8 mouse cellular contexts compared by ENCODE assay signal in the genomic region with DNA sequence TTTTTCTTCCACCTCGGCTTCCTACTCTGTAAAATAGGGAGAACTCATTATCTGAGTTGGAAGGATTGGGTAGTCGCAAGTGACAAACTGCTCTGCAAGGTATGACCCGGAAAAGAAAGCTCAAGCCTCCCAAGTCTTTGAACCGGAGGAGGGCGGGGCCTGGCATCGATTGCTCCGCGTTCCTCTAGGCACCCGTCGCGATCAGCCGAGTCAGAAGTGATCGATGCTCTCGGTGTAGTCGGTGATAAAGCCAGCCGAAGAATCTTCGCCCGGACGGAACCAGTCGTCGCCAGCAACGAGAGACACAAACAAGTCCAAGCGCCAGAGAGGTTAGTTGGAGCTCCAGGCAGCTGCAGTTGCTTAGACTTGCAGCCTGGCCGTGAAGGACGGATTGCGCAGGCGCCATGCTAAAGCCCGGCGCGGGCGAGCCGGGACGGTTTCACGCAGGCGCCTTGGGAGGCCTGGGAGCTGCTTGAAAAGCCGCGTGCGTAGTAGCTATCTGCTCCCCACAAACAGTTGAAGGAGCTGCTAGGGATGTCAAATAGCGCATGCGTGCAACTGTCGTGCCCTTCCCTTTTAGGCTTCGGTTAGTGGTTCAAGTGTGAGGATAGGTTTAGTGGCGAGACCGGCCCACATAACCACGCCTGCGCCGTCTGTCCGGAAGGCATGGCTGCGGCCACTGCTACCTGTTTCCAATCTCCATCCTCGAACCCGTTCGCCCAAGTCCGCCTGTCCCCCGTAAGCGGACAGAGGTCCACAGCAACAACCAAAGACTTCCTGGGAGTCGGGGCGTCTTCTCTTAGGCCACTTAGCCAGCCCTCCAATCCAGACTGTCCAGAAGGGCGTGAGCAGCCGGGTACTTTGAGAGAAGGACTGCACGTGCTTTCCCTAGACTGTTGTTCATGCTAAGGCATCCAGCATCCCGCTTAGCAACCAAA. TPM values are rescaled to one million over a fixed set of nuclear protein-coding genes. Genes with fewer than 3 reads are reported as not detected.
DNase-seq lines count a peak whose midpoint lies in the region; ATAC-seq and TF ChIP-seq lines count a peak whose summit lies in the region.

TSS of gene Kdm8 (plus strand) at position 213 of the 938 bp plus-strand sequence.

- H3K36me3 ChIP-seq in E14TG2a.4 (ENCODE audit: insufficient read depth, low read length) = peaks cover 3% of the 10 kb centered on the region; the same call in 1 of the 2 replicates
- peaks cover 6% of the 10 kb centered on the region; the same call in 1 of the 2 replicates for H3K36me3 ChIP-seq in forebrain, embryonic 12.5 days (replicated peaks)
- H3K36me3 ChIP-seq in heart, postnatal 0 days (replicated peaks; ENCODE audit: control insufficient read depth, insufficient read depth, low read length) = no peaks in the 10 kb centered on the region; the same call in 1 of the 2 replicates
- H3K36me3 ChIP-seq in liver, embryonic 16.5 days (ENCODE audit: control insufficient read depth, insufficient read depth) = no peaks in the 10 kb centered on the region
- no peaks in the 10 kb centered on the region for H3K36me3 ChIP-seq in neural tube, embryonic 13.5 days
- no peaks in the 10 kb centered on the region for H3K36me3 ChIP-seq in testis, adult 2 months (ENCODE audit: control insufficient read depth, insufficient read depth, low read length)

- TF ChIP-seq EP300 in heart, postnatal 0 days (IDR thresholded peaks at IDR 0.05; ENCODE audit: low read depth) = 0 out of 2 replicates have a peak, but pooled peaks have one; percentile 19

- TF ChIP-seq POLR2A in testis, adult 2 months (IDR thresholded peaks at IDR 0.05; ENCODE audit: control insufficient read depth, low read depth, low read length) = peak; percentile 88

- peaks cover 4% of the 10 kb centered on the region; the same call in 1 of the 2 replicates for H3K9me3 ChIP-seq in E14TG2a.4 (ENCODE audit: low read length)
- H3K9me3 ChIP-seq in forebrain, embryonic 12.5 days = no peaks in the 10 kb centered on the region
- no peaks in the 10 kb centered on the region for H3K9me3 ChIP-seq in heart, postnatal 0 days (replicated peaks; ENCODE audit: control insufficient read depth, low read length)
- H3K9me3 ChIP-seq in liver, embryonic 16.5 days (replicated peaks; ENCODE audit: control insufficient read depth, low read length) = no peaks in the 10 kb centered on the region
- no peaks in the 10 kb centered on the region for H3K9me3 ChIP-seq in neural tube, embryonic 13.5 days

- ATAC-seq in forebrain, embryonic 12.5 days (ENCODE audit: low FRiP score) = peak; percentile 96
- peak; percentile 97 for ATAC-seq in heart, postnatal 0 days (ENCODE audit: insufficient read depth, low read depth)
- peak; percentile 96 for ATAC-seq in liver, embryonic 16.5 days (ENCODE audit: low read depth)
- ATAC-seq in neural tube, embryonic 13.5 days (ENCODE audit: low read depth) = peak; percentile 97

- H3K27ac ChIP-seq in forebrain, embryonic 12.5 days = peak within 1 kb of the TSS; percentile 94
- peak within 1 kb of the TSS; percentile 94 for H3K27ac ChIP-seq in heart, postnatal 0 days (ENCODE audit: low read depth)
- H3K27ac ChIP-seq in liver, embryonic 16.5 days (ENCODE audit: low read length) = peak within 1 kb of the TSS; percentile 98
- H3K27ac ChIP-seq in neural tube, embryonic 13.5 days (replicated peaks) = peak within 1 kb of the TSS; percentile 98
- H3K27ac ChIP-seq in testis, adult 2 months (ENCODE audit: control insufficient read depth, insufficient read depth, low read depth, low read length) = peak within 1 kb of the TSS; percentile 97

- peak; percentile 97 for DNase-seq in c-Kit-positive CD71-positive TER-119-positive erythroid progenitor cells, embryonic 14.5 days (ENCODE audit: low spot score)
- peak; percentile 97 for DNase-seq in heart, postnatal 0 days (ENCODE audit: low spot score)
- peak; percentile 96 to 98 for DNase-seq in kidney, postnatal 4 days

- peaks cover 13% of the 10 kb centered on the region for H3K4me1 ChIP-seq in E14TG2a.4 (replicated peaks; ENCODE audit: low read depth, low read length)
- peaks cover 16% of the 10 kb centered on the region for H3K4me1 ChIP-seq in forebrain, embryonic 12.5 days
- peaks cover 11% of the 10 kb centered on the region; the same call in 1 of the 2 replicates for H3K4me1 ChIP-seq in heart, postnatal 0 days (ENCODE audit: control insufficient read depth, insufficient read depth)
- H3K4me1 ChIP-seq in liver, embryonic 16.5 days (ENCODE audit: control insufficient read depth, low read depth, low read length) = peaks cover 37% of the 10 kb centered on the region
- H3K4me1 ChIP-seq in neural tube, embryonic 13.5 days (replicated peaks) = peaks cover 21% of the 10 kb centered on the region
- H3K4me1 ChIP-seq in testis, adult 2 months (ENCODE audit: control insufficient read depth, insufficient read depth, low read length) = peaks cover 2% of the 10 kb centered on the region

- no peak for TF ChIP-seq CTCF in E14TG2a.4 (conservative IDR thresholded peaks at IDR 0.05; ENCODE audit: low read length)
- TF ChIP-seq CTCF in heart, postnatal 0 days (IDR thresholded peaks at IDR 0.05; ENCODE audit: low read depth) = no peak
- TF ChIP-seq CTCF in testis, adult 2 months (IDR thresholded peaks at IDR 0.05; ENCODE audit: control insufficient read depth, insufficient read depth, insufficient replicate concordance, low read depth, low read length) = no peak

- peak within 1 kb of the TSS; percentile 84 for H3K4me3 ChIP-seq in E14TG2a.4 (replicated peaks; ENCODE audit: low read length)
- peak within 1 kb of the TSS; percentile 54 for H3K4me3 ChIP-seq in forebrain, embryonic 12.5 days (replicated peaks)
- H3K4me3 ChIP-seq in heart, postnatal 0 days (ENCODE audit: low read depth, low read length) = peak within 1 kb of the TSS; percentile 65
- H3K4me3 ChIP-seq in liver, embryonic 16.5 days (ENCODE audit: low read depth, low read length) = peak within 1 kb of the TSS; percentile 75
- peak within 1 kb of the TSS; percentile 57 for H3K4me3 ChIP-seq in neural tube, embryonic 13.5 days
- peak within 1 kb of the TSS; percentile 92 for H3K4me3 ChIP-seq in testis, adult 2 months (ENCODE audit: control insufficient read depth, low read depth, low read length)

- 3% methylated on average over 61 of the region's 61 CpGs for WGBS in forebrain, embryonic 12.5 days
- WGBS in heart, postnatal 0 days = 3% methylated on average over 61 of the region's 61 CpGs
- under 1% methylated on average over 61 of the region's 61 CpGs for WGBS in liver, embryonic 16.5 days (ENCODE audit: insufficient replicate concordance)
- WGBS in neural tube, embryonic 13.5 days = 2% methylated on average over 61 of the region's 61 CpGs

- H3K27me3 ChIP-seq in E14TG2a.4 (ENCODE audit: insufficient read depth, low read length) = no peaks in the 10 kb centered on the region
- H3K27me3 ChIP-seq in forebrain, embryonic 12.5 days = no peaks in the 10 kb centered on the region
- H3K27me3 ChIP-seq in heart, postnatal 0 days (ENCODE audit: control insufficient read depth, insufficient read depth, low read length) = no peaks in the 10 kb centered on the region
- H3K27me3 ChIP-seq in liver, embryonic 16.5 days (ENCODE audit: control insufficient read depth, insufficient read depth, low read depth, low read length) = no peaks in the 10 kb centered on the region
- H3K27me3 ChIP-seq in neural tube, embryonic 13.5 days = no peaks in the 10 kb centered on the region
- H3K27me3 ChIP-seq in testis, adult 2 months (ENCODE audit: control insufficient read depth, insufficient read depth, low read length) = no peaks in the 10 kb centered on the region

- H3K4me2 ChIP-seq in forebrain, embryonic 12.5 days = peak within 1 kb of the TSS; percentile 81
- H3K4me2 ChIP-seq in heart, postnatal 0 days (ENCODE audit: low read depth, low read length) = peak within 1 kb of the TSS; percentile 87
- peak within 1 kb of the TSS; percentile 91 for H3K4me2 ChIP-seq in liver, embryonic 16.5 days (ENCODE audit: low read depth, low read length)
- H3K4me2 ChIP-seq in neural tube, embryonic 13.5 days = peak within 1 kb of the TSS; percentile 87

- peak within 1 kb of the TSS; percentile 61 for H3K9ac ChIP-seq in forebrain, embryonic 12.5 days
- peak within 1 kb of the TSS; percentile 82 for H3K9ac ChIP-seq in heart, postnatal 0 days (replicated peaks; ENCODE audit: low read depth, low read length)
- H3K9ac ChIP-seq in liver, embryonic 16.5 days (ENCODE audit: low read depth, low read length) = peak within 1 kb of the TSS; percentile 81
- peak within 1 kb of the TSS; percentile 81 for H3K9ac ChIP-seq in neural tube, embryonic 13.5 days

RNA-seq across cellular contexts. Expression of gene Kdm8, which starts in this region (rescaled TPM):
- polyA plus RNA-seq in forebrain, embryonic 12.5 days (2016; fragmentation: Nextera tagmentation; extraction: Ambion mirVana) = 8.4 and 10.9 TPM in 2 replicates
- total RNA-seq in heart, postnatal 0 days (2014; rRNA removed; ENCODE audit: low replicate concordance) = 4.0 and 6.8 TPM in 2 replicates
- polyA plus RNA-seq in heart, postnatal 0 days (2015; fragmentation: Nextera tagmentation; extraction: Ambion mirVana) = 3.7 and 3.8 TPM in 2 replicates
- polyA plus RNA-seq in liver, embryonic 16.5 days (2015; fragmentation: Nextera tagmentation; extraction: Ambion mirVana) = 5.6 and 5.8 TPM in 2 replicates
- polyA plus RNA-seq in neural tube, embryonic 13.5 days (2015; fragmentation: Nextera tagmentation; extraction: Ambion mirVana) = 4.7 and 5.4 TPM in 2 replicates
- polyA plus RNA-seq in testis, adult 2 months (2012; rRNA removed) = 3.1 TPM in 2 replicates

Comparison
In these comparisons a context has a peak if more than half of its experiments do, and no peak if none do; other contexts are left out.
1. Peak in every context shown above with its lines: DNase-seq, ATAC-seq, H3K4me3 ChIP-seq and H3K27ac ChIP-seq.